Mouse (Mus musculus): ENCODE measurements around the gene Cdkl1. TPM values are rescaled to one million over a fixed set of nuclear protein-coding genes. Genes with fewer than 3 reads are reported as not detected.

Cdkl1 gene
- total and polyA plus RNA-seq, 3 experiments: 0.31 TPM; not detected in 2

- Histone ChIP-seq H3K27ac (ENCODE audit: insufficient read depth, low read depth) (no peak overlapping the region), H3K4me3 (replicated peaks in 1 of 3; ENCODE audit: low read depth in 2 of 3, low read length in 2 of 3, poor library complexity in 1 of 3) (no peak overlapping the region), H3K27me3 (replicated peaks) (peaks cover 40% of the 10 kb centered on the region), H3K36me3 (replicated peaks in 1 of 2; ENCODE audit: control insufficient read depth in 1 of 2, insufficient read depth in 1 of 2, low read length in 1 of 2) (no peaks in the 10 kb centered on the region), H3K4me1 (ENCODE audit: control insufficient read depth in 1 of 2, insufficient read depth in 2 of 2) (peaks cover 2 to 21% of the 10 kb centered on the region in 2 experiments; a peak in 3 of 4 replicates), H3K4me2 (ENCODE audit: insufficient read depth, low read depth, poor library complexity, severe bottlenecking) (no peak overlapping the region), H3K9me3 (replicated peaks; ENCODE audit: low read length) (no peaks in the 10 kb centered on the region), H3K9ac (ENCODE audit: insufficient read depth, low read depth) (no peak overlapping the region), H3K79me2 (replicated peaks; ENCODE audit: control insufficient read depth, extremely low read depth, insufficient read depth, poor library complexity, severe bottlenecking) (no peaks in the 10 kb centered on the region)
- DNase-seq (ENCODE audit: extremely low read depth): no peak
- TF ChIP-seq BHLHE40 (IDR thresholded peaks at IDR 0.05; ENCODE audit: low read depth, low read length) (no peak), MEF2A (IDR thresholded peaks at IDR 0.05; ENCODE audit: borderline replicate concordance, low read depth, low read length) (no peak), POLR2AphosphoS2 (IDR thresholded peaks at IDR 0.05; ENCODE audit: low read depth, low read length) (no peak), JUN (IDR thresholded peaks at IDR 0.05; ENCODE audit: insufficient read depth, low read depth, low read length) (no peak), MXI1 (IDR thresholded peaks at IDR 0.05; ENCODE audit: low read depth, low read length) (no peak), RCOR1 (conservative IDR thresholded peaks at IDR 0.05; ENCODE audit: low read depth, low read length) (no peak), TCF12 (IDR thresholded peaks at IDR 0.05; ENCODE audit: low read depth, low read length) (no peak), CHD2 (IDR thresholded peaks at IDR 0.05; ENCODE audit: low read length) (no peak), ZMIZ1 (IDR thresholded peaks at IDR 0.05; ENCODE audit: low read depth, low read length) (no peak), SMC3 (IDR thresholded peaks at IDR 0.05; ENCODE audit: low read depth, low read length) (no peak), USF2 (conservative IDR thresholded peaks at IDR 0.05; ENCODE audit: low read depth, low read length) (no peak), NELFE (IDR thresholded peaks at IDR 0.05; ENCODE audit: low read depth, low read length) (no peak), JUND (conservative IDR thresholded peaks at IDR 0.05; ENCODE audit: low read depth, low read length) (no peak), ZKSCAN1 (IDR thresholded peaks at IDR 0.05; ENCODE audit: borderline replicate concordance, low read depth, low read length) (no peak)
- dilution Hi-C loops (cut with MboI; ENCODE audit: extremely low pct_ligation_motif_present, extremely low pct_unique_long_range_greater_than_20kb, low sequenced_read_pairs) (no loop called here), in situ Hi-C loops (cut with MboI; ENCODE audit: low pct_ligation_motif_present, low pct_unique_long_range_greater_than_20kb, low sequenced_read_pairs) (no loop called here)
Measured at GRCm38 (mm10) chr12:69788380-69788779, 2.7 kb downstream of the Cdkl1 start.

- no peaks in the 10 kb centered on the region for H3K9me3 ChIP-seq (replicated peaks; ENCODE audit: low read length)
- in situ Hi-C loops (cut with MboI; ENCODE audit: low pct_ligation_motif_present, low pct_unique_long_range_greater_than_20kb, low sequenced_read_pairs): no loop called here
- no peak overlapping the region for H3K9ac ChIP-seq (ENCODE audit: insufficient read depth, low read depth)
- dilution Hi-C loops (cut with MboI; ENCODE audit: extremely low pct_ligation_motif_present, extremely low pct_unique_long_range_greater_than_20kb, low sequenced_read_pairs): no loop called here
- no peak overlapping the region for H3K4me3 ChIP-seq (replicated peaks in 1 of 3; ENCODE audit: low read depth in 2 of 3, low read length in 2 of 3, poor library complexity in 1 of 3)
- DNase-seq (ENCODE audit: extremely low read depth): no peak
- no peak for TF ChIP-seq MAZ (IDR thresholded peaks at IDR 0.05; ENCODE audit: low read depth, low read length)
- H3K27me3 ChIP-seq (replicated peaks): peaks cover 36% of the 10 kb centered on the region
- no peak overlapping the region for H3K27ac ChIP-seq (ENCODE audit: insufficient read depth, low read depth)
- H3K36me3 ChIP-seq (replicated peaks in 1 of 2; ENCODE audit: control insufficient read depth in 1 of 2, insufficient read depth in 1 of 2, low read length in 1 of 2): no peaks in the 10 kb centered on the region
- no peaks in the 10 kb centered on the region for H3K79me2 ChIP-seq (replicated peaks; ENCODE audit: control insufficient read depth, extremely low read depth, insufficient read depth, poor library complexity, severe bottlenecking)
- no peak overlapping the region for H3K4me2 ChIP-seq (ENCODE audit: insufficient read depth, low read depth, poor library complexity, severe bottlenecking)
- H3K4me1 ChIP-seq (ENCODE audit: control insufficient read depth in 1 of 2, insufficient read depth in 2 of 2): peaks cover 2 to 9% of the 10 kb centered on the region in 2 experiments; a peak in 3 of 4 replicates
Measured at GRCm38 (mm10) chr12:69785471-69785870, 5.6 kb downstream of the Cdkl1 start.
